Mouse (Mus musculus) hindbrain, embryonic 15.5 days (tissue): ENCODE measurements around the gene Olfr430. TPM values are rescaled to one million over a fixed set of nuclear protein-coding genes. Genes with fewer than 3 reads are reported as not detected.
"Not testable (repeated sequence)": the region's sequence is repeated elsewhere in the genome, so short reads cannot be mapped to it uniquely, and the experiment has no call there.

Experiments
- ATAC-seq: fragments of 200-750 bp; cut with Nextera tagmentation; 2 replicates; pipeline ENCODE4 v1.8.0; 2017; ENCODE audit warnings: low read depth, moderate number of reproducible peaks, moderate TSS enrichment; ENCODE audit not compliant: low FRiP score
- H3K27ac ChIP-seq: fragments of 300-500 bp; sonication (generic); replicated peaks from 2 replicates; pipeline ENCODE4 v1.5.1; 2015; ENCODE audit warnings: mild to moderate bottlenecking, inconsistent platforms
- H3K27me3 ChIP-seq: fragments of 300-500 bp; sonication (generic); 2 replicates; pipeline ENCODE4 v1.6.1; 2015; ENCODE audit warnings: control low read depth, inconsistent platforms
- H3K36me3 ChIP-seq: fragments of 300-500 bp; sonication (generic); 2 replicates; pipeline ENCODE4 v1.6.1; 2015; ENCODE audit warnings: control low read depth, inconsistent platforms
- H3K4me1 ChIP-seq: fragments of 300-500 bp; sonication (generic); replicated peaks from 2 replicates; pipeline ENCODE4 v1.6.1; 2015; ENCODE audit warnings: control low read depth, inconsistent platforms
- H3K4me2 ChIP-seq: fragments of 300-500 bp; sonication (generic); 2 replicates; pipeline ENCODE4 v1.6.1; 2015; ENCODE audit warnings: moderate library complexity, mild to moderate bottlenecking, inconsistent platforms
- H3K4me3 ChIP-seq: fragments of 300-500 bp; sonication (generic); 2 replicates; pipeline ENCODE4 v1.5.1; 2015; ENCODE audit warnings: mild to moderate bottlenecking, inconsistent platforms
- H3K9ac ChIP-seq: fragments of 300-500 bp; sonication (generic); 2 replicates; pipeline ENCODE4 v1.6.1; 2015; ENCODE audit warnings: inconsistent platforms
- H3K9me3 ChIP-seq: fragments of 300-500 bp; sonication (generic); 2 replicates; pipeline ENCODE4 v1.6.1; 2016; ENCODE audit warnings: control low read depth, inconsistent platforms
- WGBS: fragments of 180-500 bp; shearing (Covaris S2); methylation state at CpG from one replicate; pipeline ENCODE4 v1.1.7; 2015; 5-methylcytosine and 5-hydroxymethylcytosine counted together
- polyA plus RNA-seq: library from polyadenylated mRNA; unstranded; fragments of >200 nt; fragmentation: Nextera tagmentation; extraction: Ambion mirVana; gene quantifications from 2 replicates; pipeline ENCODE4 v1.2.1, GENCODE M21; 2015

Olfr430 gene
- polyA plus RNA-seq, result not detected in 2 replicates

- H3K4me3 ChIP-seq, result no peak within 1 kb of the TSS
- no peaks in the 10 kb centered on the region for H3K36me3 ChIP-seq
- no peak within 1 kb of the TSS for H3K4me2 ChIP-seq
- no peaks in the 10 kb centered on the region for H3K4me1 ChIP-seq
- no peak for ATAC-seq
- no peak within 1 kb of the TSS for H3K27ac ChIP-seq
- H3K9me3 ChIP-seq, result no peaks in the 10 kb centered on the region
- H3K27me3 ChIP-seq, result no peaks in the 10 kb centered on the region
- 85% methylated on average over 3 of the region's 3 CpGs for WGBS
- H3K9ac ChIP-seq, result no peak within 1 kb of the TSS
Measured at GRCm38 (mm10) chr1:174066305-174066704, at the start of gene Olfr430. Gene Olfr430, plus strand, starts transcription at chr1:174066605.

GRCm38 (mm10) chr1:174031698-174032097, 34.7 kb upstream of the Olfr430 start, which contains the start of gene Ifi205:
Gene Ifi205, minus strand, starts transcription at chr1:174031810.
- no peak within 1 kb of the TSS for H3K9ac ChIP-seq
- ATAC-seq, result no peak
- H3K27me3 ChIP-seq, result no peaks in the 10 kb centered on the region
- 52% methylated on average over 1 of the region's 1 CpGs for WGBS
- H3K36me3 ChIP-seq, result no peaks in the 10 kb centered on the region
- no peak within 1 kb of the TSS for H3K27ac ChIP-seq
- H3K4me2 ChIP-seq, result no peak within 1 kb of the TSS
- H3K4me3 ChIP-seq, result no peak within 1 kb of the TSS
- no peaks in the 10 kb centered on the region for H3K9me3 ChIP-seq
- H3K4me1 ChIP-seq, result no peaks in the 10 kb centered on the region

- Histone ChIP-seq H3K9ac (no peak overlapping the region), H3K4me2 (no peak overlapping the region), H3K9me3 (no peaks in the 10 kb centered on the region), H3K36me3 (no peaks in the 10 kb centered on the region), H3K4me3 (no peak overlapping the region), H3K27me3 (no peaks in the 10 kb centered on the region), H3K4me1 (no peaks in the 10 kb centered on the region), H3K27ac (no peak overlapping the region)
- WGBS, result 59% methylated on average over 4 of the region's 4 CpGs
- no peak for ATAC-seq
Measured at GRCm38 (mm10) chr1:174035841-174036240, 30.6 kb upstream of the Olfr430 start.

- no peak overlapping the region for H3K4me2 ChIP-seq
- H3K27me3 ChIP-seq, result no peaks in the 10 kb centered on the region
- ATAC-seq, result no peak
- WGBS, result 88% methylated on average over 3 of the region's 3 CpGs
- H3K9me3 ChIP-seq, result no peaks in the 10 kb centered on the region
- H3K9ac ChIP-seq, result no peak overlapping the region
- H3K4me1 ChIP-seq, result no peaks in the 10 kb centered on the region
- H3K36me3 ChIP-seq, result no peaks in the 10 kb centered on the region
- no peak overlapping the region for H3K4me3 ChIP-seq
- no peak overlapping the region for H3K27ac ChIP-seq
Measured at GRCm38 (mm10) chr1:174038480-174038879, 27.9 kb upstream of the Olfr430 start.

GRCm38 (mm10) chr1:174040523-174041177, 25.8 kb upstream of the Olfr430 start, which contains the start of gene Olfr433:
Gene Olfr433, plus strand, starts transcription at chr1:174040705.
- H3K27ac ChIP-seq, result no peak within 1 kb of the TSS

GRCm38 (mm10) chr1:174042091-174042884, 24.1 kb upstream of the Olfr430 start:
- H3K9me3 ChIP-seq, H3K27me3 ChIP-seq, H3K27ac ChIP-seq, H3K36me3 ChIP-seq, H3K4me3 ChIP-seq, H3K9ac ChIP-seq, H3K4me2 ChIP-seq, ATAC-seq, H3K4me1 ChIP-seq: not testable (repeated sequence)
- WGBS, result 89% methylated on average over 12 of the region's 12 CpGs

More at GRCm38 (mm10) chr1:174040523-174041177, 25.8 kb upstream of the Olfr430 start, which contains the start of gene Olfr433:
- WGBS, result 91% methylated on average over 7 of the region's 7 CpGs
- H3K4me2 ChIP-seq, result no peak within 1 kb of the TSS
- ATAC-seq, result no peak
- no peak within 1 kb of the TSS for H3K9ac ChIP-seq
- no peaks in the 10 kb centered on the region for H3K4me1 ChIP-seq
- no peaks in the 10 kb centered on the region for H3K27me3 ChIP-seq
- no peak within 1 kb of the TSS for H3K4me3 ChIP-seq
- no peaks in the 10 kb centered on the region for H3K36me3 ChIP-seq
- H3K9me3 ChIP-seq, result no peaks in the 10 kb centered on the region

- no peak for ATAC-seq
- Histone ChIP-seq H3K4me2 (no peak overlapping the region), H3K4me1 (no peaks in the 10 kb centered on the region), H3K27me3 (no peaks in the 10 kb centered on the region), H3K27ac (no peak overlapping the region), H3K4me3 (no peak overlapping the region), H3K36me3 (no peaks in the 10 kb centered on the region), H3K9ac (no peak overlapping the region), H3K9me3 (no peaks in the 10 kb centered on the region)
- WGBS, result 75% methylated on average over 2 of the region's 2 CpGs
Measured at GRCm38 (mm10) chr1:174044431-174044830, 22.0 kb upstream of the Olfr430 start.

GRCm38 (mm10) chr1:174048227-174048626, 18.2 kb upstream of the Olfr430 start:
- H3K36me3 ChIP-seq, H3K27me3 ChIP-seq, H3K27ac ChIP-seq, H3K9ac ChIP-seq, ATAC-seq, H3K4me2 ChIP-seq, H3K4me3 ChIP-seq, H3K9me3 ChIP-seq, H3K4me1 ChIP-seq: not testable (repeated sequence)
- WGBS, result 83% methylated on average over 6 of the region's 6 CpGs

- no peak for ATAC-seq
- H3K27me3 ChIP-seq, result no peaks in the 10 kb centered on the region
- 75% methylated on average over 2 of the region's 2 CpGs for WGBS
Measured at GRCm38 (mm10) chr1:174048893-174049292, 17.5 kb upstream of the Olfr430 start, which contains the start of gene Olfr432. Gene Olfr432, plus strand, starts transcription at chr1:174049205.

GRCm38 (mm10) chr1:174049357-174049756, 17.0 kb upstream of the Olfr430 start:
- not testable (repeated sequence) for H3K4me1 ChIP-seq, H3K36me3 ChIP-seq, H3K4me2 ChIP-seq, H3K27ac ChIP-seq, H3K9me3 ChIP-seq, ATAC-seq, H3K9ac ChIP-seq, H3K27me3 ChIP-seq, H3K4me3 ChIP-seq
- WGBS, result 86% methylated on average over 4 of the region's 4 CpGs

More at GRCm38 (mm10) chr1:174048893-174049292, 17.5 kb upstream of the Olfr430 start, which contains the start of gene Olfr432:
- Histone ChIP-seq H3K27ac (no peak within 1 kb of the TSS), H3K9me3 (no peaks in the 10 kb centered on the region), H3K4me1 (no peaks in the 10 kb centered on the region), H3K4me3 (no peak within 1 kb of the TSS), H3K4me2 (no peak within 1 kb of the TSS), H3K9ac (no peak within 1 kb of the TSS), H3K36me3 (no peaks in the 10 kb centered on the region)

- H3K9me3 ChIP-seq, result no peaks in the 10 kb centered on the region
- no peak for ATAC-seq
- H3K4me3 ChIP-seq, result no peak overlapping the region
- H3K36me3 ChIP-seq, result no peaks in the 10 kb centered on the region
- no peaks in the 10 kb centered on the region for H3K4me1 ChIP-seq
- H3K27ac ChIP-seq, result no peak overlapping the region
- no peak overlapping the region for H3K4me2 ChIP-seq
- WGBS, result 89% methylated on average over 4 of the region's 4 CpGs
- H3K9ac ChIP-seq, result no peak overlapping the region
- no peaks in the 10 kb centered on the region for H3K27me3 ChIP-seq
Measured at GRCm38 (mm10) chr1:174050532-174050931, 15.9 kb upstream of the Olfr430 start.

- H3K9me3 ChIP-seq, result no peaks in the 10 kb centered on the region
- no peak overlapping the region for H3K4me3 ChIP-seq
- no peaks in the 10 kb centered on the region for H3K36me3 ChIP-seq
- H3K27me3 ChIP-seq, result no peaks in the 10 kb centered on the region
- ATAC-seq, result no peak
- H3K4me1 ChIP-seq, result no peaks in the 10 kb centered on the region
- no peak overlapping the region for H3K9ac ChIP-seq
- WGBS, result 91% methylated on average over 4 of the region's 4 CpGs
- no peak overlapping the region for H3K4me2 ChIP-seq
- no peak overlapping the region for H3K27ac ChIP-seq
Measured at GRCm38 (mm10) chr1:174051515-174051914, 14.9 kb upstream of the Olfr430 start.
